Mouse (Mus musculus) left cerebral cortex, postnatal 10 days (tissue): ENCODE measurements at regions not wholly inside any gene's neighbourhood (a gene's known extent, or its start where the extent isn't known, plus 50 kb on each side); places are given as distances from the start of the nearest gene placed in this dataset.

Source experiments
- DNase-seq, 2 experiments: peaks; one replicate each; pipeline ENCODE4 v3.0.0; 2021 to 2022; ENCODE audit warnings: low spot score in 2 of 2, mixed read lengths in 1 of 2; ENCODE audit errors: extremely low spot score in 1 of 2
- intact Hi-C: fragments of 180-260 bp; cut with DNase I; formaldehyde crosslinking; loops from one replicate; pipeline ENCODE4 v1.15.1; 2025

DNA sequence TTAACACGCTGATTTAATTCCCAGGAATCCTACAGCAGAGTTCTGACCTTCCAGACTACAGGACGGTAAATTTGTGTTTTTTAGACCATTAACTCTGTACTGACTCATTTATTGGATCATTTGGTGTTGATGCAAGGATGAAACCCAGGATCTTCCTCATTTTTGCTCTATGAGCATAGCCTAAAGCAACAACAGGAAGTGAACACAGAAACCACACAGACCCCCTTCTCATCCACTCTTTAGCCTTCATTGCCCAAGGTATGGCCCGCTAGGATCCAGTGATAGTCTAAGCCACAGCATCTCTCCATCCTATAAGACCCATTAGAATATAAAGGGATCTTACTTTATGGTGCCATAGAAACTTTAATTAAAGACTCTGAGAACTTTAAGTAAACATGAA is 56.5 kb upstream of the Grin2b start:
- DNase-seq: no peak

GRCm38 (mm10) chr6:136235473-136235872 is 62.2 kb upstream of the Grin2b start:
- DNase-seq: peak in 1 of 2 experiments; percentile 39
- intact Hi-C loops: no loop called here

More for the DNA sequence above, 56.5 kb upstream of the Grin2b start:
- intact Hi-C loops: no loop called here

DNA sequence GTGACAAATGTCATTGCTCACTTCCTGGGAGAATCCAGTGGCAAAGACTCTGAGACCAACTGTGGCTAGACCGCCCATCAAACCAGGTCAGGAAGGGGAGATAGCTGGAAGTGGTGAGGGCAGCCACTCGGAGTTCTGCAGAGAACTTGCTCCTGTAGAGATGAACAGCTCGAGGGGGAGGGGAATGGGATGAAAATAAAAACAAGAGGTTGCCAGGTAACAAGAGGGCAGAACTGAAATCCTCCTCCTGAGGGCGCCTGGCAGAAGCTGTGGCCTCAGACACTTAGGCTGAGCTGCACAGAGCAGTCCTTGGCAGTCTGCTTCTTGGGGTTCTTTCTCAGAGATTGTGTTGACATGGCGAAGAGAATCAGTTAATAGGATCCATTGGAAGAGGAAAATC is 65.7 kb upstream of the Grin2b start:
- no peak for DNase-seq
- intact Hi-C loops: no loop called here

DNA sequence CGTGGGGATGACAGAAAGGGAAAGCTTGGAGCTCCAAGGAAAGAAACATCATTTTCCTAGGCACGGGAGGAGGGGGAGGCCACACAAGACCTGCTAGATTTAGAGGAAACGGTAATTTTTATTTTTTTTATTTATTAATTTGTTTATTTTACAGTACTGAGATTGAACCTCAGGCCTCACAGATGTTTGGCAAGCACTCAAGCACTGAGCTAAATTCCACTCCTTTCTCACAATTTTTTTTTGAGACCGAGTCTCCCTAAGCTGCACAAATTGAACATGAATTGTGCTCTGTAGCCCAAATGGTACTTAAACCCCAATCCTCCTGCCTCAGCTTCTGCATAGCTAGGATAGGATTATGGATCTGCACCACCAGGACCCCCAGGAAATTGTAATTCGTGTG is 66.1 kb upstream of the Grin2b start:
- intact Hi-C loops: no loop called here
- no peak for DNase-seq

GRCm38 (mm10) chr6:136241574-136242311 is 68.4 kb upstream of the Grin2b start:
- intact Hi-C loops: loop anchor here (2.0 to 5.0 kb wide), 2 partner anchors 69 to 101 kb away; partner anchors contain the start of gene Grin2b
- peak in 1 of 2 experiments; percentile 55 for DNase-seq

GRCm38 (mm10) chr6:136244895-136245294 is 71.6 kb upstream of the Grin2b start:
- DNase-seq: no peak
- intact Hi-C loops: loop anchor here (5.0 kb wide), 1 partner anchor 97 kb away; no protein-coding TSS in a partner anchor

- intact Hi-C loops: no loop called here
- DNase-seq: no peak
Observed at GRCm38 (mm10) chr6:136255726-136256512, 71.4 kb upstream of the Gm8994 start.

DNA sequence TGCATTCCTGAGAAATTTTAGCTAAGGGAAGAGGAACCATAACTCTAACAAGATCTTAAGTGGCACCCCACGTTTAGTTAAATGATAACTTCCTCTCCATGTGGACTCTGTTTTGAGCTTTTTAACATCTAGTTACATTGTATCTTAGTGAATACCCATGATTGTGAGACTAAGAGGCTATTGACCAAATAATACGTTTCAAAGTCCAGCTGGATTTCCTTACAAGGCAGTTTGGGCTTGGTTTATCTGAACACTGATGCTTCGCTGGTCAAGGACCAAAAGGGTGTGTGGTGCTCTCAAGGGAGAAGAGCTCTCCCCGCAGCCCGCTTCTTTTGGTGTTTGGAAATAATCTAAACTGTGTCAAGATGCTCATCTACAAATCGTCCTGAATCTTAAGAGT is 51.6 kb upstream of the Gm8994 start:
- no peak for DNase-seq
- intact Hi-C loops: no loop called here

DNA sequence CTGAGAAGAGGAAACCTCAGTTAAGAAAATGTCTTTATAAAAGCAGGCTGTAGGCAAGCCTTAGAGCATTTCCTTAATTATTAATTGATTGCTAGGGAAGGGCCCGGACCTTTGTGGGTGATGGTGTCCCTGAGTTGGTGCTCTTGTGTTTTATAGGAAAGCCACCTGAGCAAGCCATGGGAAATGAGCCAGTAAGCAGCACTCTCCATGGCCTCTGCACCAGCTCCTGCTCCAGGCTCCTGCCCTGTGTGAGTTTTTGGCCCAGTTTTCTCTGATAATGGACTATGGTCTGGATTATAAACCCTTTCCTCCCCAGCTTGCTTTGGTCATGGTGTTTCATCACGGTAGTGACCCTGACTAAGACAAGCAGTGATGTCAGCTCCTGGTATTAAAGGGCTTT is 50.6 kb upstream of the Gm8994 start:
- no peak for DNase-seq
- intact Hi-C loops: no loop called here
